Mouse (Mus musculus) gonadal fat pad, adult 2 months (tissue): Measurements from ENCODE around the gene H2afv. TPM values are rescaled to one million over a fixed set of nuclear protein-coding genes. Genes with fewer than 3 reads are reported as not detected.
A peak's percentile ranks its signal among the peaks of the same experiment; 100 is the strongest.

Source experiments
- DNase-seq: peaks from one replicate; pipeline ENCODE4 v3.0.0-alpha.2; 2012; ENCODE audit warnings: low read depth
- polyA plus RNA-seq: library from polyadenylated mRNA; depleted of rRNA; stranded (reverse); fragments of >200 nt; gene quantifications from 2 replicates; pipeline ENCODE4 v1.2.3, GENCODE M21; 2012; rRNA removed

H2afv gene
- polyA plus RNA-seq: 40.6 and 43.6 TPM in 2 replicates

DNA sequence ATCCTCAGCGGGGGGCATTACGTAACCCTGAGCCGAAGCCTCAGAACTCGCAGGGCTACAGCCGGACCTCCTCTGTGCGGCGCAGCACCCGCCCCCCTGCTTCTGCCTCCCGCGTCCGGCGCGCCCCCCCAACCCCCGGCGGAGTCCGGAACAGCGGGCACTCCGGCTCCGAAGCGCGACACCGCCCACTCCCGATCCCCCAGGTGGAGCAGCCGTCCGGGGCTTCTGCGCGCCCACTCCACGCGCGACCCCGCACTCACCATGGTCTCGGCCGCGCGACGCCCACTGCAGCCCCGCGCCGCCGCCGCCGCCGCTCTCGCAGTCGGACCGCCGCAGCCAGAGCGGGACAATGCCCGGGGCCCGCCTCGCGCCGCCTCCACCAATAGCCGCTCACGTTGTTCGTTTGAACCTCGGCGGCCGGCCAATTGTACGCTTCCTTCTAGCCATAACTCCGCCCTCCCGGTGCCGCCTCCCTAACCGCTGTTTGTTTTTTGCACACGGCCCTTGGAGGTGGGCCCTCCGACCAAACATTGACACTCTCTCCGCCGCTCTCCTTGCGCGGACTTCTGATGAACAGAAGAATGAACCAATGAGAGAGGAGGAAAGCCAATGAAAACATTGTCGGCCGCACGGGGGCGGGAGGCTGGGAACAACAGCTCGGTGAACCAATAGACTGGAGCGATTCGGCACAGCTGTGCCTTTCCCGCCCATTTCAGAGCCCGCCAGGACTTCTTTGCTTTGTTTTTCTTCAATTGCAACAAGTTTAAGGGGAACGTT is at the start of gene H2afv:
Gene H2afv (minus strand): TSS at position 367 of the 777 bp plus-strand sequence.
- peak; percentile 95 for DNase-seq

DNA sequence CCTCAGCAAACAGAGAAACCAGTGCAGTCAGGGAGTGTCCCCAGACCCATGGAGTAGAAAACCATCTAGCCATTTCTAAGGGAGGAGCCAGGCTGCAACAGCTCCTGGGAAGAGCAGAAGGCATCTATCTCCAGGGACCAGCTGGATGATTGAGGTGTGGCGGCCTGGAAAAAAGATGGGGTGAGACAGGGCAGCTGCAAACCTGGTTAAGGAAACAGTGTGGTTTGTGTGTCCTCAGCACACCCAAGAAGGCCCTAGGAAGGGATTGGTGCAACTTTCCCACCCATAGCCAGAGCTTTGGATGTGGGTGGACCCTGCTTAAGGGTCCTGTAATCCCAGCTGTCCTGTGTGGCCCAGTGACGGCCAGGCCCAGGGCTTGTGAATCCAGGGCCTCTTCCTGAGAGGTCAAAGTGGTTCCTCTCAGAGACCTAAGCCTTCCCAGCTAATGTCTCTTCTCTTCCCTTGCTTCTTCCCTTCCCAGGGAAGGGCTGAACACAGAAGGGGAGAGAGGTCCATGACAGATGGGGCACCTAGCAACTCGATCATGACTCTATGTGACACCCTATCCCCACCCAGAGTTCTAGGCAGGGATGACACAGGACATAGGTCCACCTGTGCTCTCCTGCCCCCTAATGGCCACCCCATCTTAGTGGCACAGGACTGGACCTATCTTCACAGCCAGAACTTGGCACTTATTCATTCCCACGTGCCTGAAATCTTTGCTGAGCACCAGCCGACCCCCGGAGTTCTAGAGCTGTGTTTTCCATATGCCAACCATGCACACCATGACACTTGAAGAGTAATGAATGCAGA is 45.7 kb upstream of the H2afv start:
- no peak for DNase-seq

DNA sequence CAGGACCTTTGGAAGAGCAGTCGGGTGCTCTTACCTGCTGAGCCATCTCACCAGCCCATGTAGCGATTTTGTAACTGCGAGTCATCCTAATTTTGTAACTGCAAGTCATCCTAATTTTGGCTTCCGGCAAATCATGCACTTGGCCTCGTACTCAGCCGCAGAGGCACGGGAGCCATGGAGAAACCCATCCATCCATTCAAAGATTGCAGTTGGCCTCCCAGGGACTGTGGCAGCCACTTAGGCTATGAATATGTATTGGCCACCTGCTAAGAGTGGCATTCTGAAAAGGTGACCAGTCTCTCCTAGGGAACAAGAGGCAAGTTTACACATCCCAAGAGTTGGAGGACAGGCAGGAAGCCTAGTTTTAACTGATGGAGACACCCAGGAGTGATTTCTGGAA is 45.0 kb upstream of the H2afv start:
- DNase-seq: no peak

DNA sequence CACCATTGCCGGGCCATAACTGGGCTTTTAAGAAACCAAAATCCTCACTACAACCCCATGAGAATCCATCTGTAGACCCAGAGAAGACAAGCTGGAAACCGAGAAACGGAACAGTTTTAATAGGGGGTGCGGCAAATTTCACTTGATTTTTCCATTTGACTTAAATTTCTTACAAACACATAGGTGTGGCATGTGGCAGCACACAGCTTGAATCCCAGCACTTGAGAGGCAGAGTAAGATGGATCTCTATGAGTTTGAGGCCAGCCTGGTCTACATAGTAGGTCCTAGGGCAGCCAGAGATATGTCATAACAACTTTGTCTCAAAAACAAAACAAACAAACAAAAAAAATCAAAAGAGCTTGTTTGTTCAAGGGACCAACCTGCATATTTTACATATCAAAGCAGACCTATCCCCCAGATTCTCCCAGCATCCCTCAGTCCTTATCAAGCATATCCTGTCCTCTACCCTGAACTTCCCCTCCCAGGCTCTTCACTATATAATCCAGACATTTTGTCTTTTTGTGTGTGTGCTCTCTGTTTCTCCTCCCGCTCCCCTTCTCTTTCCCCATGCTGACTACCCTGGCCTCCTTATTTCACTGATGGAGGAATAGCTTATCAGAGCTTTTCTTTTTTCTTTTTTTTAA is 43.9 kb upstream of the H2afv start:
- no peak for DNase-seq

DNA sequence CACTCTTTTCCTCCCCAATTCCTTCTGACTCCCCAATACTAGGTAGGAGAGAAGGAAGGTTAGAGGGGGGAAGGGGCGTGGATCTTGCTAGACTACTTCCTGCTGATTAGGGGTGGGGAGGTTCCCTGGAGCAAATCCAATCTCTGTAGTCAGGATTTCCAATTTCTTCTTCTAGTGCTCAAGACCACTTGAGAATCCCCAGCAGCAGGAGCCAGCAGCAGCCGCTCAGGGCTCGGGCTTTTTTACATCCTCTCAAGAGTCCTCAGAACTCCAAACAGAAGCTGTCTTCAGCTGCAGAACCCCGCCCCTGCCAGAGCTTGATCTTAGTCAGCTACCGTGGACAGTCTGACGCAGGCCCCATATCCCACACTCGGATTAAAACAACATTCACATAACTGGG is 43.3 kb upstream of the H2afv start:
- no peak for DNase-seq

DNA sequence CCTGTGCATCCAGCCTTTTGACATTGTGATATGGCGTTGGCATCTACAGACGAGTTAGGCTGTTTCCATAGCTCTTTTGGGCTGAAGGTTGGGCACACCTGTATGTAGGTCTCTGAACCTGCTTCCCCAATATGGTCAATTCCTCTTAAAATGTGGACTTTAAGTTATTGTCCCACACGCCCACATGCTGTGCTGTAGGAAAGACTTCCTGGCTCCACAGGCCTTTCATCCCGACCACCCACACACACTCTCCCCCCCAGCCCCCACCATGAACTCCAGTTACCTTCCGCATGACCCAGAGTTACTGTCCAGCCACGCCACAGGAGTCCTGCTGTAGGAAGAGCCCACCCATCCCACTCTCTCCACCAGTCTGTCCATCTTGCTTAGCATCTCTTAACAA is 42.7 kb upstream of the H2afv start:
- DNase-seq: no peak

DNA sequence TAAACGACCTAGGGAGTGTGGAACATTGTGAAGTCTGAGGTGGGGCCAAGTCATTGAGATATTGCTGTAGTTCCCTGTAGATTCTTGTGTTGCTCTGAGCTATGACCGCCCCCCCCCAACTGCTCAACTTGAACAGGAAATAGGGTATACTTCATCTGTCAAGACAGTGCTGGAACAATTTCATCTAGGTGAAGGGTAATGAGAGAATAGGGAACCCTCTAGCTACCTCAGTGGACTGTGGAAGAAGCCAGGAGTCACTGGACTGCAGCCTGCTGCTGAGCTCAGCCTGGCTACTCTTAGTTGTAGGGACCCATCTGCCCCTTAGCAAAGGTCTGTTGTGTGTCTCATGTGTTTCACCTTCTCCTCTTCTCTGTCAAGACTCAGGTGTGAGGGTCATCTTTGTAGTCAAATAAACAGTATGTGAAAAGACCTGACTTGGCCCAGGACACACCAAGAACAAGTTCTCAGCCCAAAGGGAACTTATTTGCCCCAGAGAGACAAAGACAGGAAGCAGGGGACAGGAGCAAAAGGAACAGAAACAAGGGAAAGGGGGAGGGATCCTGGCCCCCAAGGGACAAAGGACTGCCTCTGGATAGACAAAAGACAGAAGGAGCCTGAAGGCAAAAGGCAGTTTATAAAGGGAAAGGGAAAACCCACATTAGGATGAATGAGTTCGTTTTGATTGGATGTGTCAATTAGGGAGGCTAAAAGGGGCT is 40.2 kb upstream of the H2afv start:
- no peak for DNase-seq

DNA sequence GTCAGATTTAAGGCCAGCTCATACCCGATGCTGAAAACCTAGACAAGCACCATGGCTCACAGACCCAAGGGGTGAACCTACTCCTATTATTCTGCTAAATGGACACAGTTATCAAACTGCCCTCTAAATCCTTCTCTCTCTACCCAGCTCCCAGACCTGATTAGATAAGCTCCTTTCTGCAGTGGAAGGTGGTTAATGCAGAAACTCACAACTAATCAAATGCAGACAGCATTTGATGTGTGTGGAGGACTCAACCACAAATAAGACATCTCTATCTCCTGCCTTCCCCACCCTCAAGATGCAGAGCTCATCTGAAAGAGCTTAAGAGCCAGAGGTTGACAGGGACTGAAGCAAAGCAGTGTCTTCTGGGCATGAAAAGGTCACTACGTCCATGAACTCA is 38.9 kb upstream of the H2afv start:
- DNase-seq: no peak

DNA sequence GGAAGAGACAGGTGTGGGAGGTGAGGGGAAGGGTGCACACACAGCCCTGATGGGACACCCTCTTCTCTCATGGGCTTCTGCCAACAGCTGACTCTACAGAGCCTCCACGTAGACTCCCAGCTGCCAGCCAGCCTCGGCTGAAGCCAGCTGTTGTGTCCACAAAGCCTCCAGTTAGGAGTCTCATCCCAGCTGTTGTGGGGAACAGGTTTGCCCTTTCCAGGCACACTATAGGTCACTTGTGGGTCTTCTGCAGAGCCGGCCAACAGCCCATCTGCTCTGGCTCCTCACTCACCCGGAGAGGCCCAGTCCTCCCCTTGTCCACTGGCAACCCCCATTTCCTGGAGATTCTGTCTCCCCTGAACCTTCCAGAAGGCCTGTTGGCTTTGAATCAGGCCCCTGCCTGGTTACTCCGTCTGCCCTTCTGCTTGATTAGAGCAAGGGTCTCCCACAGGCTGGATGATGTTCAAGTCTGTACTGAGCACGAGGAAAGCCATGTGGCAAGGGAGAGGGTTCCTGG is 37.5 kb upstream of the H2afv start:
- no peak for DNase-seq

DNA sequence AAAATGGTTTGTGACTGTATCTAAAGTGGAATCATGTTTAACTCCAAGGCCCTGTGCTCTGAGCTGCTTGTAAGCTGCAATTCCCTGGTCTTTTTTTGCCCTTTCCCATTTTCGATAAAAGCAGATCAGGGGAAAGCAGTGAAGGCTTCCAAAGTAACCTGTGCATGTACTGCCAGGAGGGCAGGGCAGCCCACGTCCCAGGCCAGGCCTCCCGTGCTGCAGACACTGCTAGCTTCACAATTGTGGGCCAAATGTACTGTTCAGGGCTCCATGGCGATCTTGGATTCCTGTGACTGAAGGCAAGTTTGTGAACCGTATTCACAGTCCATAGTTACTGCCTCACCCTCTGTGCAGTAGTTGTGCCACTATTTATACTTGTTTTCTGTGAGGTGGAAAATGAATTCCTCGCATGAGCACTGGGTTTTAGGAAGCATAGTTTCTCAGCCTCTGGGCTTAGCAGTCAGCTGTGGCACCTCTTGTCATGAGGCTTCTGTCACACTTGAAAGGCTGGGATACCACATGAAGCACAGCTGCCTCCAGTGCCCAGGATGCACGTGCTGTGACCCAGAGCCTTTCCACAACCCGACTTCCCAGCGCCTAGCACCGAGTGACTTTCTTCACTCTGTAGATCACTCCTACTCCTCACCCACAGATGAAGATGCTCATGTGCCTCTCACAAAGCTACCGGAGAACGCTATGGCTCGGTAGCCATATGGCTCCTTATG is 36.6 kb upstream of the H2afv start:
- DNase-seq: no peak

DNA sequence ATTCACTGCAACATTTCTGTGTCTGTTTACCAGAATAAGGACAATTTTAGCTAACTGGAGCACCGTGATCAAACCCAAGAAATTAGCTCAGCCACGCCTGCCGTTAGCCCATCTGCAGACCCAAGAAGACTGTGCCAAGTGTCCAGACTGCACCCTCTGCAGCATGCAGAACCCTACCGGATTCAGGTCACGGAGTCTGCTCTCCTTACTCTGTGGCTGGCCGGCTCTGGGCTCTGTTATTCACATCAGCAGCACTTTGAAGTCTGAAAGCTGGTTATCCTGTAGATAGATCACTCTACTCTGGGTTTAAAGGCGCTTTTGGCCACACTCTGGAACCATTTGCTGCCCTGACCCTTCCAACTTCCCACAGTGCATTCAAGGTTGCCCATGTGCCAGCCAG is 35.9 kb upstream of the H2afv start:
- DNase-seq: no peak

DNA sequence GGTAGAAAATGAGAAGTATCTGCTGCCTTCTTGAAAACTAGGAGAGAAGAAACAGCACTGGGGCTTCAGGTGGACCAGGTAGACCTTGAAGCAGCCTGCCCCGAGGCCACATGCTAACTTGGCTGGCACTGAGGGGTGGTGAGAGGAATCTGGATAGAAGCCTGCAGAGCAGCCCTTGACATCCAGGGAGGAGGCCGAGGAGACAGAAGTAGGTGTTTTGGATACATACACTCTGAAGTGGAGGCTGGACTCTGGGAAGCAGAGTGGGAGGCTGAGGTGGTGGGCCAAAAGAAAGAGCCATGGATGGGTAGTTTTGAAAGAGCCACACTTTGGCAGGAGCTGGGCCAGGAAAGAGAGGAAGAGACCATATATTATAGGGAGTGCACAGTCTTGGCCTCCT is 35.0 kb upstream of the H2afv start:
- no peak for DNase-seq

DNA sequence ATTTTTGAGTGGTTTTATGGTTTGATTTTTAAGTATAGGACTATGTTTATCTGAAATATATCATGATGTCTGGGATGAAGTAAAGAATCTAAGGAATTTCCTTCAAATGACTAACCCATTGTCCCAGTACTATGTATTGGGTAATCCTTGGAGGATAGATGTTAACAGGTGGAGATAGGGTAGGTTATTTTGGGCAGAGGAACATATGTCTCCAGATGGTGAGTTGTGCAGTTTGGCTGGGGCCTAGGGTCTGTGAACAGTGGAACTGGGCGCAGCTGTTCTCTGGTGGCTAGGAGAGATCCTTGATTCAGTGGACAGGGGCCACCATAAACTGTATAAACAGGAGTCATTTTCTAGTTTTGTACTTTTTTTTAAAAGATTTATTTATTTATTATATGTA is 33.1 kb upstream of the H2afv start:
- DNase-seq: no peak

DNA sequence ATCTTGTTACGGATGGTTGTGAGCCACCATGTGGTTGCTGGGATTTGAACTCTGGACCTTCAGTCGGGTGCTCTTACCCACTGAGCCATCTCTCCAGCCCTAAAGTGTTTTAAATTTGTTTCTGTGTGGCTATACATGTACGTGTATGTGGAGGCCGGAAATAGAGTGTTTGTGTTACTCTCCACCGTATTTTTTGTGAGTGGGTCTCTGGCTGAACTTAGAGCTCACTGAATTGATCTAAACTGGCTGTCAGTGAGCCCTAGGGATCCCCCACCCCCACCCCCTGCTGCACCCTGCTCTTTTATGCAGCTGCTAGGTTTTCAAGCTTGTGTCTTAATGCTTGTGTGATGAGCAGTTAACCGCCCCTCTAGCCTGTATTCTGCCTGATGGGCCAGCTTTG is 32.6 kb upstream of the H2afv start:
- no peak for DNase-seq

DNA sequence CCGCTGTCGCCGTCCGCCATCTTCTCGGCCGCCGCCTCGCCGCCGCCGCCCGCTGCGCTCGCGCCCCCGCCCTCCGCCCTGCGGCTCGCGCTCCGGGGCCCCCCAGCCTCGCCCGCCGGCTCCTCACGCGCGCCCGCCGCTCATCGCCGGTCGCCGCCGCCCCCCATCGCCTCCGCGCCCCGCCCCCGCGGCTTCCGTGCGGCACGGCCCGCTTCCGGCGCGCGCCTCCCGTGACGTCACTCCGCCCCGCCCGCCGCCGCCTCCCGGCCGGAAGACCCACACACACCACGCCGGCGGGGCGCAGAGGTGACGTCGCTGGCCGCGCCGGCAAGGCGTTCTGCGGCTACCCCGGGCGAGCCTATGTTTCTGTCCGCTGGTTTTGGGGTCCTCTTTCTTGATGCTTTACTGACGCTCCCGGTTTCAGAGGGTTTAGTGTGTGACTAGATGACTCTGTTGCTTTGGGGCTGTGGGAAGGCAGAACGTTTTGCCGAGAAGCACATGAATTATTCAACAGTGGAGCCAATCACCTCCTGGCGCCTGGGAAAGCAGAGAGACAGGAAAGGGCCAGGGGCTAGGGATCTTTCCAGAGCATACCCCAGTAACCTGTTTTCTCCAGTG is 31.7 kb upstream of the H2afv start, which contains the start of gene Purb:
Gene Purb (minus strand): TSS at position 51 of the 618 bp plus-strand sequence.
- DNase-seq: no peak

DNA sequence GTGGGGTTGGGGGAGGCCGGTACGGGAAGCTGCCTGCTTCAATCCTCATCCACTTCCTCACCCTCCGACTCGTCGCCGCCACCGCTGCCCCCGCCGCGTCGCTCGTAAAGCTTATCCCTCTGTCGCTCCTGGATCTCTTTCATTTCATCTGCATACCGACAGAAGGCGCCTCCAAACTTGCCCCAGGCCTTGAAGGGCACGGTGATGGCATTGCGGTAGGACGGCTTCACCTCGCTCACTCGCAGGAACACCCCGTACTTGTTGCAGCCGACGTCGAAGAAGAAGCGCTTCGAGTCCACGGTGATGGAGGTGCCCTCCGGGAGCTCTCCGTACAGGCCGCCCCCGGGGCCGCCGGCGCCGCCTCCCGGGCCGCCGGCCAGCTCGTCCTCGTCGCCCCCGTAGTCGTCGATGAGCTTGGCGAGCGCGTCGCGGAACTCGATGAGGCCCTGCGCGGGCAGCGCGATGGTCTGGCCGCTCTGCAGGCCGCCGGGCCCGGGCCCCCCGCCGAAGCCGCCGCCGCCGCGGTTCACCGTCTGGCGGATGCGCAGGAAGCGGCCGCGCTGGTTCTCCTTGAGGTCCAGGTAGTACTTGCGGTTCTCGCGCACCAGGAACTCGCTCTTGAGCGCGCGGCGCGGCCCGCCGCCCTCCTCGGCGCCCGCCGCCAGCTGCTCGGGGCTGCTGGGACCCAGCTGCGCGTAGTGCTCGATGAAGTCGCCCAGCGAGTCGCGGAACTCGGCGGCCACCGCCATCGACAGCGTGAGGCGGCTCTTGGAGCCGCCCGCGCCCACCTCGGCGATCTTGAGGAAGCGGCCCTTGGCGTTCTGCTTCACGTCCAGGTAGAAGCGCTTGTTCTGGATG is 30.9 kb upstream of the H2afv start:
- DNase-seq: no peak

DNA sequence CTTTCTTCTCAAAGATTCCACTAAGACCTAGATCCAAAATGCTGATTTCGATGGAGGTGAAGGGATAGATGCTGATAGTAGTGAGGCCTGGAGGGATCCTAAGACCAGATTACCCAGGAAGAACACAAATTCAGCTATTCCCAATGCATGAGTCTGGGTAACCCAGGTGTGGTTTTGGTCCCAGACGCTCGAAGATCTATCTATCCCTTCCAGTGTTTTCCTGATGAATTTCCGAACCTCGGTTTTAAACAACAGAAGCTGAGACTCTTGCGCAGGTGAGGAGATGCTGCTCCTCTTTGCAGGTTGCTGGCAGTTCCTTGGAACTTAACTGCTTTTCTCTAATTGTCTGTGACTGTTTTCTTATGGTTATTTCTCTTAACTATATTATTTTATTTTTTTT is 30.1 kb upstream of the H2afv start:
- no peak for DNase-seq

DNA sequence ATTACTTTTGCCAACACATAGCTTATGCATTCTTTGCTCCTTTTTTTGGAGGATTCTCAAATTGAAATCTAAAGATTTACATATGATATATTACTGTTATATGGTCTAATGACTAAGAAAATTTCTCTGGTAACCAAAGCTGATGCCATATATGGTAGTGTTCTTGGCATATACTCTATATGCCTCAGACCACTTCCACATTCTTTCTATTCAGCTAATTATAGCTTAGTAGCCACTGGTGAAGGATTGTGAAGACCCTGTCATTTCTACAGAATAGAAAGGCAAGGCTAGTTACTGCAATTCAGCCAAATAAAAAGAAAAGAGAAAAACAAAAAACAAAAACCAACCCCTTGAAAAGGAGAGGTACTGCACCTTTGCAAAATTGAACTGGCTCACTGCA is 27.8 kb upstream of the H2afv start:
- DNase-seq: no peak

DNA sequence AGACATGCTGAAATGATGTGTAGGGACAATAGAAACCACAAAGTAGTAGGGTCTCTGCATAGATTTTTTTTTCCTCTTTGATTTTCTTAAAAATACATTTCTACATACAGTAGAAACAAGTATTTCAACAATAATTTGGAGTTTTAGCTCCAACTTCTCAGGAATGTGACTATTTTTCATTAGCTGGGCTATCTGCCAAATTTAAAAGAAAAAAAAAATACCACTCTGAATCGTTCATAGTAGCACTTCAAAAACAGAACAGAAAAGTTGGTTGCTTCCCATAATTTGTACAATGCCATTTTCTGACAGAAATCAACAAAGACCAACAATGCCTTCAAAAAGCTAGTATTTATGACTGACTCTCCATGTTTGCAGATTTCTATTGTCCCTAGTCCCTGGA is 27.2 kb upstream of the H2afv start:
- no peak for DNase-seq

DNA sequence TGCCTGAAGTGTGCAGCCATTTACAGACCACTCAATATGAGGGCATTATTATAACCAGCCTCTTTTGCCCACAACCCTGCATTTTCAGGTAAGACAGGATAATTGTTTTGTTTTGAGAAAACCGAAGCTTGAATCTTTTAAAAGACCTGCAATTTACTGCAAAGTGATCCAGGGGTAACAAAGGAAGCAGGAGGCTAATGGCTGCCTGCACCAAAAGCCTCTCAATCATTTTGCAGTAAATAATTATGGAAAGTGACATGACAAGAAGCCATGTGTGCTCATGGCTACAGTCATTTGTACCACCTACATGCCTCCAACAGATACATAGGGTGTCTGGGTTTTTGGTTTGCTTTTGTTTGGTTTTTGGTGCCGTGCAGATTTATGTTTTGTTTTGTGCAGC is 26.8 kb upstream of the H2afv start:
- no peak for DNase-seq
